Mouse (Mus musculus) macrophage (primary cell): ENCODE measurements around the gene 2810408A11Rik. TPM values are rescaled to one million over a fixed set of nuclear protein-coding genes. Genes with fewer than 3 reads are reported as not detected.

Source experiments
- H3K27ac ChIP-seq: fragments of 350-480 bp; formaldehyde crosslinking; 2 replicates; pipeline ENCODE4 v1.9.0; 2021
- H3K36me3 ChIP-seq: fragments of 350-480 bp; formaldehyde crosslinking; 2 replicates; pipeline ENCODE4 v1.9.0; 2021; ENCODE audit errors: inconsistent target
- H3K4me3 ChIP-seq: fragments of 350-480 bp; formaldehyde crosslinking; 2 replicates; pipeline ENCODE4 v1.9.0; 2021; ENCODE audit errors: inconsistent target
- H3K79me2 ChIP-seq: fragments of 350-480 bp; formaldehyde crosslinking; 2 replicates; pipeline ENCODE4 v1.9.0; 2021; ENCODE audit errors: inconsistent target
- WGBS: methylation state at CpG from one replicate; pipeline ENCODE4 v1.1.7; 2026; ENCODE audit warnings: inconsistent platforms; ENCODE audit not compliant: missing documents; 5-methylcytosine and 5-hydroxymethylcytosine counted together
- polyA plus RNA-seq: library from polyadenylated mRNA; stranded (reverse); fragments of 250-400 nt; gene quantifications from 3 replicates; pipeline ENCODE4 v1.2.4, GENCODE M21; 2018; ENCODE audit warnings: inconsistent platforms

Gene 2810408A11Rik
- polyA plus RNA-seq, 1 experiment from 2014 or later: not detected

DNA sequence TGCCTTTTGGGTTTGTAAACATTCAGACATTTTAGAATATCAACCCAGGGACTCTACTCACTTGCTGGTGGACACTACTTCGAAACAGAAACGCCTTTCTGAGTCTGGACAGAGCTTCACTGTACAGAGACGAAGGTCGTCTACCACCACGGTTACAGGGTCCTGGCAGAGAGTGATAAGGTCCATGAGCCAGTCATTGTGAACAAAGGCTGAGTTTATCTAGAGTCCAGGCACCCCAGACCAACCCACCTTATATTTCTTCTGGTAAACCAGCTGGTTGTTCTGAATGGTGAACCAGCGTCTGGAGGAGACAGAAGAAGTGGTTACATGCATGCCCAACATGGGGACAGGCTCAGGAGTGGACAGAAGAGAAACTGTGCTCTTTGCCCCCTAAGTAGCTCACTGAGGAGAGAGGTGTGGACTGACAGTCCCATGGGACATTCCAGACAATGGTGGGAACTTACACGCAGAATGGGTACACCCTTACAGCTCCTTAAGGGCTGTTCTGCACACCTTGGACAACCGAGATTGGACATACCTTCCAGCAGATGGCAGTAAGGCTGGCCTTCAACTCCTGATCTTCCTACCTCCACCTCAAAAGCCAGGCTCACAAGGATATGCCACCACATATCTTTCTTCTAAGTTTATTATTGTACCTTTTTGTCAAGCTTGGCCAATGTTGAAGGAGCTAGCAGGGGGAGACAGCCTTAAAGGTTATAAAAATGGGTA is 13.7 kb downstream of the 2810408A11Rik start:
- Histone ChIP-seq H3K79me2 (no peaks in the 10 kb centered on the region), H3K4me3 (no peak overlapping the region), H3K27ac (no peak overlapping the region), H3K36me3 (no peaks in the 10 kb centered on the region)
- 91% methylated on average over 8 of the region's 8 CpGs for WGBS

GRCm38 (mm10) chr11:69884663-69885062 is 16.1 kb downstream of the 2810408A11Rik start:
- H3K36me3 ChIP-seq: no peaks in the 10 kb centered on the region

GRCm38 (mm10) chr11:69884240-69884639 is 16.5 kb downstream of the 2810408A11Rik start:
- no peak overlapping the region for H3K4me3 ChIP-seq
- 67% methylated on average over 8 of the region's 9 CpGs for WGBS
- no peak overlapping the region for H3K27ac ChIP-seq
- peaks cover 13% of the 10 kb centered on the region for H3K79me2 ChIP-seq
- H3K36me3 ChIP-seq: no peaks in the 10 kb centered on the region

More at GRCm38 (mm10) chr11:69884663-69885062, 16.1 kb downstream of the 2810408A11Rik start:
- H3K79me2 ChIP-seq: peaks cover 9% of the 10 kb centered on the region
- no peak overlapping the region for H3K27ac ChIP-seq
- 91% methylated on average over 8 of the region's 8 CpGs for WGBS
- no peak overlapping the region for H3K4me3 ChIP-seq

DNA sequence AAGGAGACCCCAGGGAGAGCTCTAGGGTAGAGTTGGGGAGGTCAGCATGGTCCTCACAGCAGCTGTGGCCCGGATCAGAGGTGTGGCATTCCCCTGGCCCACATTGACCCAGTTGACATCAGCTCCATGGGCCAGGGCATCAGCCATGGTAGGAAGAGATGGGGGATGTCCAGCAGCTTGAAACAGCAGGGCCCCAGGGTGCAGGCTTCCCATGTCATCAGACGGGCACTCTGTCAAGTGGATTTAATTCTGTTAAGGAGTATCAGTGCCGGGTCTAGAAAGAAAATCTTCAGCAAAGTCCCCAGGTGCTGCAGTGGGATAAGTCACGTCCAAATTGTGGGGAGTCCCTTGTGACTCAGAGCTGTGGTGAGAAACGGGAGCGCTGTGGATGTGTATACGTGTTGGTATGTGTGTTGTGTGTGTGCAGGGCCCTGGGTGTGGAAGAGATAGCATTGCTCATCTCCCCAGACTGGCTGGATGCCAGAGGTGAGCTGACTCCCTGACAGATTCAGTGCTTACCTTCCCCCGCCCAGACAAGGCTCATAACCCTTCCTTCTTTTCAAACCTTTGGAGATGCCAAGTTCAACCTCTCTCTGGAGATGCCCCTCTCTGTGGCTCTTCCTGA is 17.1 kb downstream of the 2810408A11Rik start:
- Histone ChIP-seq H3K36me3 (no peaks in the 10 kb centered on the region), H3K79me2 (peaks cover 16% of the 10 kb centered on the region), H3K4me3 (no peak overlapping the region), H3K27ac (no peak overlapping the region)
- WGBS: 91% methylated on average over 7 of the region's 8 CpGs

DNA sequence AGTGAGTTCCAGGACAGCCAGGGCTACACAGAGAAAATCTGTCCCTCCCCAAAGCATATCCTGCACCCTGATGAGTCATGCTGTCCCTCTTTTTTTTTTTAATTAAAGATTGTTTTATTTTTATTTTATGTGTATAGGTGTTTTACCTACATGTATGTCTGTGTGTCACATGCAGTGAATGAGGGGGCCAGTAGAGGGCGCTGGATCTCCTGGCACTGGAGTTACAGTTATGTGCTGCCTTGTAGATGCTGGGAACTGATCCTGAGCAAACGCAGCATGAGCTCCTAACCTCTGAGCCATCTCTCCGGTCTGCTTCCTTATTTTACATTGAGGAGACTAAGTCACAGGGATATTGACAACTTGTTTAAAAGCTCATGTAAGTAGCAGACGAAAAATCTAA is 17.7 kb downstream of the 2810408A11Rik start:
- Histone ChIP-seq H3K79me2 (peaks cover 16% of the 10 kb centered on the region), H3K36me3 (no peaks in the 10 kb centered on the region), H3K4me3 (no peak overlapping the region), H3K27ac (no peak overlapping the region)
- WGBS: 92% methylated on average over 4 of the region's 4 CpGs

DNA sequence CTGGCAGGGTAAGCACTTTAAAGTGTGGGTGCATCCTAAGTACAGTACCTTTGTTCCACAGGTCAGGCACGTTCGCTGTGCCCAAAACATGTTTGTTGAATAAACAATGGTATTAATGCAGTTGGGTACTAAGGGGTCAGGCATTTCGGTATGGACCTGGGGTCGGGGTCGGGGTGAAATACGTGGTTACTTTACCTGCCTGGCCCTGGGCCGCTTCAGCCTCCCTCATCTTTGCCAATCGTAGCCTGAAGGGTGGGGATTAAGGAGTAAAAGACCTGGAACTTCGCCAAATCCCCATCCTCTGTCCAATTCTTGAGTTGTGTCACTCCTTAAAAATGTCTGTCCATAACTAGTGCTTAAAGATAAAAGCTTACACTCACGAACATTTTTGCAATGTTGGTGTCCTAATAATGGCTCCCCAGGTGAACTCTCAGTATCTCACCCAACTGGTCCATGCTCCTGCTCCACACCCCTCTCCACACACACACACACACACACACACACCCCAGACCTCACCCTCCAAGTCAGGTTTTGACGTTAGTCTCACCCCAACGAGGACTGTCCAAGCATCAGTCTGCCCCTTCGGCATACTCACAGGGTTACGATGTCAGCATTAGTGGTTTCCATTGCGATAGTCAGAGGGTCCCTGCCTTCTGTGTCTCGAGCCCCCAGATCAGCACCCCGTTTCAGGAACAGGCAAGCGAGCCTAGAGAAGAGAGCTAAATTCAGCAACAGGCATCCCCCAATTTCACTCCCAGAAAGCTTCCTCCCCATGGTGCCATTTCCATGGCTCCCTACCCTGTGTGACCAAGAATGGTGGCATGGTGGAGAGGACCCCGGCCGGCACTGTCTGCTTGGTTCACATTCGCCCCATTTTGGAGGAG is 18.8 kb downstream of the 2810408A11Rik start:
- peak overlapping the region; percentile 69; the same call in 1 of the 2 replicates for H3K4me3 ChIP-seq

DNA sequence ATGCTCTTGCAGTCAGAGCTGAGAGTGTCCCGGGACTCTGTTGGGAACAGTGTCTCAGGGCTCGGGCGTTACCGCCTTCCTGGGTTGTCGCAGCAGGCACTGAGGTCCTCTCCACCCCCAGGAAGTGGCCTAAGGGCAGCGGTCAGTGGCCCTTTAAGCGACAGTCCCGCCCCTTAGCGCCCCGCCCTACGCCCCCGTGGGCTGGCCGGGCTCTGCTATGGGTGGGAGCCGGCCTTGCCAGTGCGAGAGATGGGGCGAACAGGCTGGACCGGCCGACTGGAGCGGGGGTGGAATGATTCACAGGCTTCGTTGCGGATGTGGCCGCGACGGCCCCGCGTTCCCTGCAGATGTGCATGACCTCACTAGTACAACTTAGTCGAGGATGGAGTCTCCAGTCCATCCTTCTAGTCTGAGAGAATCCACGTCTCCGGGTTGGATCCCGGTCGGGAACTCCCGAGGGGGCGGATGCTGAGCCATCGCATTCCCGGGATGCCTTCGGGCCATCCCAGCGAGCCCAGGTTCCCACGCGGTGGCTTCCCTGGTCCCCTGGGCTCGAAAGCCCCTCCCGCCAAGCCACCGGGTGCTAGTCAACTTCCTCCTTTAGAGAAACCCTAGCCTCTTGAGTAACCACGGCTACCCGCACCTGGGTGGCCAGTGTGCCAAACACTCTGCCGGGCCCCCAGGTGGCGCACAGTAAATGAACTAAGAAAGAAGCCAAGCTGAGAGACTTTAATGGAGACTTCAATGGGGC is 19.8 kb downstream of the 2810408A11Rik start, which contains the start of gene Kctd11:
Gene Kctd11, minus strand, starts transcription at position 554 of the 751 bp plus-strand sequence.
- Histone ChIP-seq H3K79me2 (peaks cover 16% of the 10 kb centered on the region), H3K27ac (peak within 1 kb of the TSS; percentile 61), H3K36me3 (no peaks in the 10 kb centered on the region), H3K4me3 (peak within 1 kb of the TSS; percentile 69)
- under 1% methylated on average over 46 of the region's 46 CpGs for WGBS

More for the DNA sequence above, 18.8 kb downstream of the 2810408A11Rik start:
- WGBS: 83% methylated on average over 20 of the region's 21 CpGs
- Histone ChIP-seq H3K27ac (no peak overlapping the region), H3K36me3 (no peaks in the 10 kb centered on the region), H3K79me2 (peaks cover 16% of the 10 kb centered on the region)

DNA sequence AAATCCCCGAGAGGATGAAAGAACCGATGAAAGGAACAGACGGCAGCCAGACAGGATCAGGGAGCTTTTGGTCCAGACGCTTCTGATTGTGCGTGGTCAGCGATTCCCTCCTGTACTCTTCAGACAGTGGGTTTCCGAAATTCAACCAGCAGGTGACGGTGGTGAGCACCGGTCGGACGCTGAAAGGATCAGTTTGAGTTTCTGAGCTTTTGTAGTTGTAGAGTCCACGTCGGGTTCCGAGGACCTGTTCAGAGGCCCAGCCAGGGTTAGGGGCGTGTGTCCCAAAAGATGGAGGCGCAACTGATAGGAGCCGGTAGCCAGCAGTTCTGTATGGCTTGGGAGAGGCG is 20.3 kb downstream of the 2810408A11Rik start:
- WGBS: 0% methylated on average over 18 of the region's 18 CpGs
- peak overlapping the region; percentile 69 for H3K4me3 ChIP-seq
- no peaks in the 10 kb centered on the region for H3K36me3 ChIP-seq
- peak overlapping the region; percentile 61 for H3K27ac ChIP-seq
- H3K79me2 ChIP-seq: peaks cover 16% of the 10 kb centered on the region

- WGBS: 91% methylated on average over 14 of the region's 15 CpGs
- Histone ChIP-seq H3K79me2 (peaks cover 16% of the 10 kb centered on the region), H3K4me3 (no peak overlapping the region), H3K27ac (no peak overlapping the region), H3K36me3 (no peaks in the 10 kb centered on the region)
These were observed 21.1 kb downstream of the 2810408A11Rik start for GRCm38 (mm10) chr11:69879711-69880110.

DNA sequence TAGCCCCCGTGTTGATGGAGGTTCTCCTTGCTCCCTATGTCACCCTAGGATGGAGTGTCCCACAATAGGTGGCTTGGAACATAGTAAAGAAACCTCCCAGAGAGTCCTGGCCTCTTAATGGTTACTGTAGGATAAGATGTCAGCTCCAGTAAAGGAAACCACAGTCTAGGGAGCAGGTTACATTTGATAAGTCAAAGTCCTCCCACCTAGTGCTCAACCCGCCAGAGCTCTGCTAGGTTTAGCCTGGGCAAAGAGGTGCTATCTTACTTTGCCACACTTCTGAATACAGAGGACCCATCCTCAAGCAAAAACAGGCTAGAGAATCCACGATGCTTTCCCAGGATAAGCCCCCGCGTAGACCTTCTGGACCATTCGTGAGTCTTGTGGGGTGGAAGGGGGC is 21.8 kb downstream of the 2810408A11Rik start:
- Histone ChIP-seq H3K4me3 (no peak overlapping the region), H3K79me2 (peaks cover 16% of the 10 kb centered on the region), H3K36me3 (no peaks in the 10 kb centered on the region), H3K27ac (no peak overlapping the region)
- 96% methylated on average over 6 of the region's 6 CpGs for WGBS

DNA sequence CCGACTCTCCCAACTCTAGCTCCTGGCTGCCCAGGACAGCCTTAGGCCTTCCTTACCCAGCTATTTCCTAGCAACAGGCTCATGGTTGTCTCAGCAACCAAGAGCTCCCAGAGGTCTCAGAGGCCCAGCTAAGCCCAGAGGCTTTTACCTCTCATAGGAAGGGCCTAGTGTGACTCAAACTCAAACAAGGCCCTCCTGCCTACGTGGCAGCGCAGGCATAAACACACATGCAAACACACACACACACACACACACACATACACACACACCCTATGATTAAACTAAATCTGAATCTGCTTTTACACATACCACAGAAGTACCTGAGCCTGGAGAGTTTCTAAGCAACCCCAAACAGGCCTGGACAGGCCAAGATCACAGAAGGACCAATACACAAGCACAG is 22.4 kb downstream of the 2810408A11Rik start:
- no peaks in the 10 kb centered on the region for H3K36me3 ChIP-seq
- no peak overlapping the region for H3K4me3 ChIP-seq
- no peak overlapping the region for H3K27ac ChIP-seq
- H3K79me2 ChIP-seq: peaks cover 16% of the 10 kb centered on the region
- WGBS: 85% methylated on average over 1 of the region's 3 CpGs

GRCm38 (mm10) chr11:69877878-69878277 is 22.9 kb downstream of the 2810408A11Rik start, which contains the start of gene Tmem95:
Tmem95 (minus strand) TSS chr11:69878018.
- H3K4me3 ChIP-seq: no peak within 1 kb of the TSS
- H3K27ac ChIP-seq: no peak within 1 kb of the TSS
- H3K36me3 ChIP-seq: no peaks in the 10 kb centered on the region
- H3K79me2 ChIP-seq: peaks cover 16% of the 10 kb centered on the region
- WGBS: 90% methylated on average over 11 of the region's 11 CpGs

DNA sequence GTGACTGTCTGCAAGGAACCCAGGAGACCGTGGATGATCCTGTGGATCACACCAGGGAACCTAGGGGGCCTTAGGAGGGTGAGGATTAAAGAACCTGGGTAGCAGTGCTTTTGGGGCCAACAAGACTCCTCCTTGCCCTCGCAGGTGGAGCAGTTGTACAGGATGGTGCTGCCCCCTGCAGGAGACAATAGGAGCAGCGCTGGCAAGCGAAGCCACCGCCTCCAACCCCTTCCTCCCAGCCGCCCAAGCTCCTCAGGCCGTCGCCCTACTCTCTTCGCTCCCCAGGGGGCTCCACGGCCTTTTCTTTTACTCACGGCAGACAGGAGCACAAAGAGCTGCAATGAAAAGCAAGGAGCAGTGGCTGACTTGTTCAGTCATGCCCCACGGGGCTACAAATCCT is 23.9 kb downstream of the 2810408A11Rik start:
- H3K36me3 ChIP-seq: no peaks in the 10 kb centered on the region
- H3K79me2 ChIP-seq: peaks cover 16% of the 10 kb centered on the region
- no peak overlapping the region for H3K27ac ChIP-seq
- WGBS: 10% methylated on average over 12 of the region's 12 CpGs
- H3K4me3 ChIP-seq: no peak overlapping the region

DNA sequence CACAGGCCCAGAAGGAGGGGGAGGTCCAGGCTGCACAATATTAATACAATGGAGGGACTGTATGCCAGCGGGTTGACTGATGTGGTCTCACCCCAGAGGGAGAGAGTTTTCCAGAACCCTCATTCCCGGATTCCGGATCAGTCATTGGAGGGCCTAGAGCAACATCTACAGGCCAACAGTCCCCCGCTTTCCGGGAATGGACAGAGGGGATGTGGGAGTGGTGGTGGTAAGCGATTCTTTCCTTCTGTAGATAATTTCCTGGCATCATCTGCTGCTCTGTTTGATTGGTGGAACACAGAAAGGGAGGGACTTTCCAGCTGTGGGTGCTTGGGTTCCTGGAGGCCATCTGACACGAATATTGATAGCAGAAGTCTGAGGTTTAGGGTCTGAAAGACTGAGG is 24.6 kb downstream of the 2810408A11Rik start:
- no peak overlapping the region for H3K4me3 ChIP-seq
- no peak overlapping the region for H3K27ac ChIP-seq
- H3K79me2 ChIP-seq: peaks cover 16% of the 10 kb centered on the region
- 57% methylated on average over 7 of the region's 7 CpGs for WGBS
- no peaks in the 10 kb centered on the region for H3K36me3 ChIP-seq
